Mouse (Mus musculus): ENCODE measurements around the gene Slc38a4. TPM values are rescaled to one million over a fixed set of nuclear protein-coding genes. Genes with fewer than 3 reads are reported as not detected.

The Slc38a4 gene
- total and polyA plus RNA-seq, 3 experiments, result 0.13 to 0.51 (median 0.17) TPM

DNA sequence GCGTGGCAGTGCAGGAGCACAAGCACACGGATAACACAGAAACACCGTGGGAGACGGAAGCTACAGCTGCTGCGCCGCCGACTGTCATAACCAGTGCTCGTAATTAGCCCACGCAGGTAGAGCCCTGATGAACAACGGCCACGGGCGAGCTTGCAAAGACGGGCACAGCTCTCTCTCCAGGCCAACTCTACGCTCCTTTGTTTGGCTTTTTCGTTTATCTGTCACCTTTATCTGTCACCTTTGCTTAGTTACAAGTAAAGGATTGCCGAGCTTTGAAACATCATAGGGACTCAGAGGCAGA lies 101.9 kb downstream of the Slc38a4 start:
- no peak for DNase-seq (ENCODE audit: extremely low read depth)
- no peaks in the 10 kb centered on the region for H3K27me3 ChIP-seq (replicated peaks)
- peak overlapping the region; percentile 64 for H3K4me2 ChIP-seq (ENCODE audit: insufficient read depth, low read depth, poor library complexity, severe bottlenecking)
- dilution Hi-C loops (cut with MboI; ENCODE audit: extremely low pct_ligation_motif_present, extremely low pct_unique_long_range_greater_than_20kb, low sequenced_read_pairs), result no loop called here
- no peaks in the 10 kb centered on the region for H3K36me3 ChIP-seq (replicated peaks in 1 of 2; ENCODE audit: control insufficient read depth in 1 of 2, insufficient read depth in 1 of 2, low read length in 1 of 2)
- no peaks in the 10 kb centered on the region for H3K79me2 ChIP-seq (replicated peaks; ENCODE audit: control insufficient read depth, extremely low read depth, insufficient read depth, poor library complexity, severe bottlenecking)
- no peak for TF ChIP-seq GABPA (IDR thresholded peaks at IDR 0.05; ENCODE audit: insufficient replicate concordance, low read depth, low read length)
- in situ Hi-C loops (cut with MboI; ENCODE audit: low pct_ligation_motif_present, low pct_unique_long_range_greater_than_20kb, low sequenced_read_pairs), result no loop called here
- H3K4me3 ChIP-seq (replicated peaks in 1 of 3; ENCODE audit: low read depth in 2 of 3, low read length in 2 of 3, poor library complexity in 1 of 3), result peak overlapping the region in 1 of 3 experiments; percentile 17
- H3K27ac ChIP-seq (ENCODE audit: insufficient read depth, low read depth), result no peak overlapping the region
- H3K9ac ChIP-seq (ENCODE audit: insufficient read depth, low read depth), result 0 out of 2 replicates have a peak overlapping the region, but pooled peaks have one; percentile 4
- peaks cover 4 to 22% of the 10 kb centered on the region in 2 experiments for H3K4me1 ChIP-seq (ENCODE audit: control insufficient read depth in 1 of 2, insufficient read depth in 2 of 2)
- no peaks in the 10 kb centered on the region for H3K9me3 ChIP-seq (replicated peaks; ENCODE audit: low read length)

DNA sequence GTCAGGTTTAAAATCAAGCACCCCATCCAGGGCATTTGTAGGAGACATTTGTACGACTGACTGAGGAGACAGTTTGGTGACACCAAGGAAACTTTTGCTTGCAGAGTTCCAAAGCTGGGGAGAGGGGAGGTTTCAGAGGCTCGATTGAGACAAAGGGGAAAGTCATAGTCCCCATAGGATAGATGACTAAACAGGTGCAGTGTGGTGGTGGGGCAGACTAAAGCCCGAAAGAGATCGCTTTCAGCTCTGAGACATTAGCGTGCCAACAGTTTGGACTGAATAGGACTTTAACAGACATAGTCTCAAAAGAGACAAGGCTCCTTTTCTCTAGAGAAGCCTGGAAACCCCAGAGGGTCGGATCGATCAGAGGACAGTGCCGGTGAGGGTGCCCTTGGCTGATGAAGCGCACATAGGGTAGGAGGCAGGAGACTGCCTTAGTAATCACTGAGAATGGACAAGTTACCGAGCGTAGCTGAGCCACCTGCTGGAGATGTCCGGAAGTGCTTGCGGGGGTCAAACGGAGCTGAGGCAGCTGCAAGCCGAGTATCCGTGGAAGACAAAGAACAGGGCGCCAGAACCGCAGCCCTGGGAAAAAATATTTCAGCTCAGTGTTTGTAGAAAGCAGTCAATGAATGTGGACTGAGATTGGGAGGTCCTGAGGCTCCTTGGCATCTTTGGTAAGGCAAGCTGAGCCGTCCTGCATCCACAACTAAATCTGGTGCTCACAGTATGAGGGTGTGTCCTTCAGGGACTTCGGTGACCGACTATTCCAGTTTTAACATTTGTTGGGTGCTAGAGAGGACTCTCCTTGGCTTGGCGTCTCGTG lies 102.4 kb downstream of the Slc38a4 start:
- Histone ChIP-seq H3K9me3 (replicated peaks; ENCODE audit: low read length) (no peaks in the 10 kb centered on the region), H3K27ac (ENCODE audit: insufficient read depth, low read depth) (peak overlapping the region; percentile 56), H3K79me2 (replicated peaks; ENCODE audit: control insufficient read depth, extremely low read depth, insufficient read depth, poor library complexity, severe bottlenecking) (no peaks in the 10 kb centered on the region), H3K27me3 (replicated peaks) (no peaks in the 10 kb centered on the region), H3K4me3 (replicated peaks in 1 of 3; ENCODE audit: low read depth in 2 of 3, low read length in 2 of 3, poor library complexity in 1 of 3) (peak overlapping the region in 2 of 3 experiments; percentile 17 to 28), H3K9ac (ENCODE audit: insufficient read depth, low read depth) (peak overlapping the region; percentile 7; the same call in 1 of the 2 replicates), H3K4me1 (ENCODE audit: control insufficient read depth in 1 of 2, insufficient read depth in 2 of 2) (peaks cover 4 to 21% of the 10 kb centered on the region in 2 experiments), H3K36me3 (replicated peaks in 1 of 2; ENCODE audit: control insufficient read depth in 1 of 2, insufficient read depth in 1 of 2, low read length in 1 of 2) (no peaks in the 10 kb centered on the region), H3K4me2 (ENCODE audit: insufficient read depth, low read depth, poor library complexity, severe bottlenecking) (peak overlapping the region; percentile 64)
- dilution Hi-C loops (cut with MboI; ENCODE audit: extremely low pct_ligation_motif_present, extremely low pct_unique_long_range_greater_than_20kb, low sequenced_read_pairs), result no loop called here
- in situ Hi-C loops (cut with MboI; ENCODE audit: low pct_ligation_motif_present, low pct_unique_long_range_greater_than_20kb, low sequenced_read_pairs), result no loop called here
- peak; percentile 66 for TF ChIP-seq ELF1 (IDR thresholded peaks at IDR 0.05; ENCODE audit: low read depth, low read length)
- no peak for TF ChIP-seq MYC (IDR thresholded peaks at IDR 0.05; ENCODE audit: low read depth, low read length)
- TF ChIP-seq UBTF (IDR thresholded peaks at IDR 0.05; ENCODE audit: low read depth, low read length), result no peak
- TF ChIP-seq USF2 (conservative IDR thresholded peaks at IDR 0.05; ENCODE audit: low read depth, low read length), result no peak
- no peak for TF ChIP-seq ETS1 (conservative IDR thresholded peaks at IDR 0.05; ENCODE audit: low read depth, low read length)
- no peak for TF ChIP-seq PAX5 (IDR thresholded peaks at IDR 0.05; ENCODE audit: low read length)
- TF ChIP-seq SIN3A (IDR thresholded peaks at IDR 0.05; ENCODE audit: low read length), result 0 out of 2 replicates have a peak, but pooled peaks have one; percentile 21
- no peak for TF ChIP-seq BHLHE40 (IDR thresholded peaks at IDR 0.05; ENCODE audit: low read depth, low read length)
- TF ChIP-seq RCOR1 (conservative IDR thresholded peaks at IDR 0.05; ENCODE audit: low read depth, low read length), result no peak
- TF ChIP-seq RAD21 (IDR thresholded peaks at IDR 0.05; ENCODE audit: low read depth, low read length), result peak; percentile 40
- peak; percentile 52; the same call in 1 of the 2 replicates for TF ChIP-seq TCF12 (IDR thresholded peaks at IDR 0.05; ENCODE audit: low read depth, low read length)
- TF ChIP-seq CHD1 (IDR thresholded peaks at IDR 0.05; ENCODE audit: low read depth, low read length), result no peak
- TF ChIP-seq MAZ (IDR thresholded peaks at IDR 0.05; ENCODE audit: low read depth, low read length), result 0 out of 2 replicates have a peak, but pooled peaks have one; percentile 47
- TF ChIP-seq MAFK (IDR thresholded peaks at IDR 0.05; ENCODE audit: insufficient replicate concordance, low read length), result no peak
- TF ChIP-seq JUN (IDR thresholded peaks at IDR 0.05; ENCODE audit: insufficient read depth, low read depth, low read length), result no peak
- TF ChIP-seq ZC3H11A (IDR thresholded peaks at IDR 0.05; ENCODE audit: low read depth, low read length), result no peak
- TF ChIP-seq KAT2A (IDR thresholded peaks at IDR 0.05; ENCODE audit: insufficient replicate concordance, low read length), result no peak
- TF ChIP-seq ZKSCAN1 (IDR thresholded peaks at IDR 0.05; ENCODE audit: borderline replicate concordance, low read depth, low read length), result no peak
- TF ChIP-seq MXI1 (IDR thresholded peaks at IDR 0.05; ENCODE audit: low read depth, low read length), result peak; percentile 13; the same call in 1 of the 2 replicates
- TF ChIP-seq CTCF (conservative IDR thresholded peaks at IDR 0.05 in 1 of 2, IDR thresholded peaks at IDR 0.05 in 1 of 2; ENCODE audit: low read depth in 2 of 2, low read length in 2 of 2), result peak; percentile 73 to 75
- TF ChIP-seq SMC3 (IDR thresholded peaks at IDR 0.05; ENCODE audit: low read depth, low read length), result peak; percentile 65
- peak; percentile 70 for DNase-seq (ENCODE audit: extremely low read depth)
